Mouse (Mus musculus) natural killer cell, adult 2 months (primary cell): ENCODE data around the gene Mtg2.

Experiments used
- DNase-seq, 2 experiments: peaks; one replicate each; pipeline ENCODE4 v3.0.0; 2022; ENCODE audit warnings: low spot score in 2 of 2

Gene Mtg2

DNA sequence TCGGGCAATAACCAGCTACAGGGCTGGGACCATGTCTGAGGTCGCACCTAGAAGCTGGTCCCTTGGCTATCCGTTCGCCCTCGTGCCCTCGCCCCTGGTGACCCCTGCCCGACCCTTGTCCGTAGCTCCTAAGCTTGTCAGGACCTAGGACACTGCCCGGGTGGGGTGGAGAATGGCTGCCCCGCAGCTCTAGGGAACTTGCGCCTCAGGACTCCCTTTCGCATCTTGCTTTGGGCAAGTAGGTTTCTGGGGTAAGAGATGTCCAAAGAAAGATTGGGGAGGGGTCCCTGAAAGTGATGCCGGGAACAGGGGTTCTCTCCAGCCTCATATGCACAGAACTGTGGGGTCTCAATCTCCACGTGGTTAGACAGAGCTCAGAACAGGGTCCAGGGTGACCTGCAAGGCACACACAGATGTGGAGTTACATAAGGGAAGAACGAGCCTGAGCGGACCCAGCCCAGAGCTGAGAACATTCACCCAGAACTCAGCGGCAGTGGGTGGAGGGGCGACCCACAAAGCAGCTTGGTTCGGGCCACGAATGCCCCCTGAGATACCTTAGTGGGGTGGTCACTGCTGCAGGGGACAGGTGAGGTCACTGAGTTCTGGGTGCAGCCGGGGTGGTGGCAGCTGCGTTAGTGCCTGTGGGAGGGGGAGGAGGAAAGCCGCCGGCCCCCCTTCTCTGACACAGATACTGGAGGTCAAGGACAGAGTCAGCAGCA is 34.4 kb downstream of the Mtg2 start:
- no peak for DNase-seq

DNA sequence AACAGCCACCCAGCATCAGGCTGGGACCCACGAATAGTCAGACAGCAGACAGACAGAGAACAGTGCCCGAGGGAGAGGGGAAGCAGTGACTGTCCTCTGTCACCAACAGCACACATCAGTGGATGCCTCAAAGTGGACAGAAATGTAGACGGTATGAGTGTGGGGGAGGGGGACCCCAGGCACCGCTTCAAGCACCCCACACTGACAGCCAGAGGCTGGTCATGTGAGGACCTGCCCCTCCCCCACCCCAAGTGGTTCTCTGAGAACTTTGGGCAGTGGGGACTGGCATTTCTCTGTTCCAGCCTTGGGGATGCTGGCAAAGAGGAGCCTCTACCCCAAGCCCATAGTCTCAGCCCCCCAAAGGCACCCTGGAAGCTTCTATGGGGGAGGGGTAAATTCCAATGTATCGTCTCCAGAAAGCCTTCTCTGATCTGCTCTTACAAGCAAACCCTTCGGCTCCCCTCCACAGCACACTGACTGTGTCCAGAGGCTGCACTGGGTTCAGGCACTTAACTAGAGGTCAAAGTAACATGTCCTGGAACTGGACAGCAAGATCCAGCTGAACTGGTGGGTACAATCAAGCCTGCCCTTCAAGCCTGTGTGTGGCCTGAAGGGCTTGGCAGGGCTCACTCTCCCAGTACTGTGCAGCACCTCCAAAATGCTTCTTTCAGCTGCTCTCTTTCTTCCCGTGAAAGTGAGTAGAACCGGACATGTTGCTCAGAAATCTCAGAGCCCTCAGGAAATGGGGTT is 35.2 kb downstream of the Mtg2 start:
- DNase-seq = no peak

DNA sequence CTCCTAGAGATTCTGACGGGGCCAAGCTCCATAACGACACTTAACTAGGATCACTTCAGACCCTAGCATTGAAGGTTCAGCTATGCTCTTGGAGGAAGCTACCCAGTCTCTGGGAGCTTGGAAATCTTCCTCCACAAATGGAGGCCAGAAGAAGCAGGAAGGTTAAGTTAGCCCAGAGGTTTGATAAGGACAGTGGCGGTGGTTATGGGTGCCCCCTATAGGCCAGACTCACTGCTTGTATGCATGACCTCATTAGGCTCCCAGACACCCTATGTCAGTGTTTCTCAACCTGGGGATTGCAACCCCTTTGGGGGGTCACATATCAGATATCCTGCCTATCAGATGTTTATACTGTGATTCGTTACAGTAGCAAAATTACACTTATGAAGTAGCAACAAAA is 36.7 kb downstream of the Mtg2 start:
- no peak for DNase-seq

DNA sequence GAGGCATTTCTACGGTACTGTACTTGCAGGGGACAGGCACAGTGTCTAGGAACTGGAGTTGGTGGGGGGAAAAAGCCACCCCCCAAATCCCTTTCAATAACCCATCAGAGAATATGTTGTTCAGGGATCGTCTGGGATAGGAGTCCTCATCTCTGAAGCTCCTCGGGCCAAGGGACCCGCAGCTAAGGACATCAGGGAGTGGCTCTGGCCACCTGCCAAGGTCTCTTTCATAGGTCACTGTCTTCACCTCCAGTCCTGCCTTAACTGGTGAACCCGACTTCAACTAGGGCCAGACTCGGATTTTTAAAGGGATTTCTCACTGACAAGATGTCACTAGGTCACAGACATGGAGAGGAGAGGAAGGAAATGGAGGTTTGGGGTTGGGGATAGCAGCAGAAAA is 37.9 kb downstream of the Mtg2 start:
- no peak for DNase-seq

DNA sequence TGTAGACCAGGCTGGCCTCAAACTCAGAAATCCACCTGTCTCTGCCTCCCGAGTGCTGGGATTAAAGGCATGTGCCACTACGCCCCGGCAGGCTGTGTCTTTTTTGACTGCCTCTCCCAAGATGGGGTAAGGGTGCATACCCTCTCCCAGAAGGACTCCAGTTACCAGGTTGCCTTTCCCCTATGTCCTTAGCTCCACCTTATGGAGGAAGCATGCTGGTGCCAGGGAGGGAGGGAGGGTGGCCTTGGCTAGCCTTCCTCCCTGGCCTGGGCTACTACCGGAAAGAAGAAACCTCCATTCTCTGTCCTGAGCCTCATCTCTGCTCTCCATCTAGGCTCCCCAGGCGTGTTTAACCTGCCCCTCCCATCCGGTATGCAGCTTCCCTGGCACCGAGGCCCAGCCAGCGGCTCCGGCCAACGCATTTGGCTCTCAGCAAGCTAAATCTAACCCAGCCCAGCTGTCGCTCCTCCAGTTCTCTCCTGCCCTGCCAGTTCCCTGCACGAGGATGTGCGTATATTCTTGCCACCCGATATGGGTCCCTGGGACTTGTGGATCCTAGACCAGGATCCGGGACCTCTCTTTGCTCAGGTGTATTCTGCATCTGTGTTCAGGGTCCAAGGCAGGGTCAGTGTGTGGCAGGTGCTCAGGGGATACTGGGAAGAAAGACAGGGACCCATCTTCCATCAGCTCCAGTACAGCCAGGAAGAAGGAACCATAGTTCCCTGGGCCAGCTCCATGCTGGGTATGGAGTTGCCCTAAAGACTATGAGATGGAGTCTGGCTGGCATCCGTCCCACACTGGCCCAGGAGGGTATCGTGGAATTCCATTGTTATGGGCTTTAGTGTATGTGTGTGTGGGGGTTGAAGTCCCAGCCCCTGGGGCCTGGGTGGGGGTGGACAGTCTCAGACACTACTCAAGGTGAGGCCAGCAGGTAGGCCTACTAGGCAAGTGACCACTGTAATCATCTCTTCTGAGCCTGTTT is 43.8 kb downstream of the Mtg2 start:
- DNase-seq = no peak

DNA sequence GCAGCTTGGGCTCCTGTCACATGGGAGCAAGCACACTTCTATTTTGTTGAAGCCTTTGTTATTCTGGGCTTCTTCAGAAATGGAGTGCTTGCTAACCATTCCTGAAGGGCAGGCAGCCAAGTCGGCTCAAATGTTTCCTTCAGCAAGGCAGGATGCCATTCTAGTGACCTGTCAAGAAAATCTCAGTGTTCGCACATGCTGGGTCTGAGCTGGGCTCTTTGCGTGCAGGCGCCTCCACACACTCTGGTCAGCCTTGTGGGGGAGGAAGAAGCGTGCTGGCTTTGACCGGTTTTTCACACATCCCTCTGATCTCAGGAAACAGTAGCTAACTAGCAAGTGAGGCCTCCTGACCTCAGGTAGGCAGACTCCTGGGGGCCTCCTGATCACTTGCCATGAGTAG is 44.9 kb downstream of the Mtg2 start:
- peak; percentile 18 to 39 for DNase-seq

DNA sequence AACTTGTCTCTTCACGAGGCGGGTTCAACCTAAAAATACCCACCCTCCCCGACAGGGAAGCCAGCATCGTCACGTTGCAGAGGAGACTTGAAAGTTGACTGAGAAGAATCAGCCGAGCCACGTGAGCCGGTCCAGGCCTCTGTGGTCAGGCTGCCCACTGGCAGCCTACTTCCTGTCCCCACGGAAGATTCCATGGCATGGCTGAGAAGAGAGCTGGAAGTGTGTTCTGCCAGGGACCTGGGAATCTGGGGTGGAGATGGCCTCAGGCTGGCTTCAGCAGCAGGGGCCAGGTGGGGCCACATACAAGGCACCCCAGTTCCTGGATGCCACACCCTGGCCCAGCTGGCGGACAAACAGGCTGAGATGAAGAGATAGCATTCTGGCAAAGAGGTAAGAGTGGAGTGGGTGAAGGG is 45.7 kb downstream of the Mtg2 start:
- DNase-seq = no peak

DNA sequence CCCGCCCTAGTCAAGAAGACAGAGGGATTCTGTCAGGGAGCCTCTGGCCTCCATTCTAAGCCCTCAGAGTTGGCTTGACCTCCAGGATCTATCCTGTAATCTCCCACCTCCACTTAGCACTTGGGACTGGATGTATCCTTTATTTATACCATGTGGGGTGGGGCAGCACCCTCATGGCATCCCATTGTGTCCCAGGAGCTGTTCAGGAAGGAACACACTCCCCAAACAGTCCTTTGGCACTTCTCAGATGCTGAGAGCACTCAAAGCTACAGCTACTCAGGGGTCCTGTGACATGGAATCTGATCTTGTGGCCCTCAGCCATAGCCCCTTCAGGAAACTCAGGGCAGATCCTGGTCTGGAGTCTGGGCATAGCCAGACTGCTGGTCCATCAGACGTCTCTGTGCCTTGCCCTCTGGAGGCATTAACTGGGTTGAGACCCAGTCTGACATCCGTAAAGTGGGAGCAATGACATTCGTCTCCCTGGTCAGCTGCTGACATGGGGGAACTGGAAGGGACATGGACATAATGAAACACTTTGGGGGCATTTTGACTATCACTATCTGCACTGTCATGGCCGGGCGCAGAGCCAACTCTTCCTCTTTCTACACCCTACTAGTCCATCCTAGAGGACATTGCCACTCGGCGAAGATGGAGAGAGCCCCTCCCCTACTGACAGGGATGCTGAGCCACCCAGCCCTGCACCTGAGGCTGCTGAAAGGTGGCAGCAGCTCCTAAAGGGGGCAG is 46.5 kb downstream of the Mtg2 start:
- no peak for DNase-seq

DNA sequence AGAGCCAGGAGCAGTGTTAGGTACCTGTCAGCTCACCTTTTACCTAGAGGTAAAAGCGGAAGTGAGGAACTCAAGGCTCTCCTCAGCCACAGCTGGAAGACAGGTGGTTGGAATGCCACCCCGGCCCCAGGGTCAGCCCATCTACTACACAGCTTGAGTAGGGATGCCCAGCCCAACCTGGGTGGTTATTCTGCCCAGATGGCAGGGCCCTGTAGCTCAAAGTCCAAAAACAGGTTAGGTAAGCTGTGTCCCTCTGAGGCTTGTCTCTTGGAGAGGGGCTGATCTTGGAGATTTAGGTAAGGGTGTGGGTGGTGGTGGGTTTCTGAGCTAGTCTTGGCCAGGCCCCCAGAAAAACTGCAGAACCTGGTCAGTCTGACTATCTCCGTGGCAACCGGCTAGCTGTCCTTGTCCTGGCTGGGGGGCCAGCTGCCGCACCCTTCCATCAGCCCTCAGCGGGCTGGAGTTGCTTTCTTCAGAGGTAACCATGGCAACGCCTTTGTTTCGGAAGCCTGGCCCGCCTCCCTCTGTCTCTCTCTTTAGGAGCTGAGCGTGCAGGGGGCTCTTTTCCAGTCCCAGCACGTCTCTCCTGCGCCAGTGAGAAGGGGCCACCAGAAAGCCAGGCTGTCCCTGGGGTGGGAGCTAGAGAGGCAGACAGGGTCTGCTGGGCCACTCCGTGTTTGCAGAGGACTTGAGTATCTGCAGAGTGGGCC is 47.3 kb downstream of the Mtg2 start:
- DNase-seq = no peak

DNA sequence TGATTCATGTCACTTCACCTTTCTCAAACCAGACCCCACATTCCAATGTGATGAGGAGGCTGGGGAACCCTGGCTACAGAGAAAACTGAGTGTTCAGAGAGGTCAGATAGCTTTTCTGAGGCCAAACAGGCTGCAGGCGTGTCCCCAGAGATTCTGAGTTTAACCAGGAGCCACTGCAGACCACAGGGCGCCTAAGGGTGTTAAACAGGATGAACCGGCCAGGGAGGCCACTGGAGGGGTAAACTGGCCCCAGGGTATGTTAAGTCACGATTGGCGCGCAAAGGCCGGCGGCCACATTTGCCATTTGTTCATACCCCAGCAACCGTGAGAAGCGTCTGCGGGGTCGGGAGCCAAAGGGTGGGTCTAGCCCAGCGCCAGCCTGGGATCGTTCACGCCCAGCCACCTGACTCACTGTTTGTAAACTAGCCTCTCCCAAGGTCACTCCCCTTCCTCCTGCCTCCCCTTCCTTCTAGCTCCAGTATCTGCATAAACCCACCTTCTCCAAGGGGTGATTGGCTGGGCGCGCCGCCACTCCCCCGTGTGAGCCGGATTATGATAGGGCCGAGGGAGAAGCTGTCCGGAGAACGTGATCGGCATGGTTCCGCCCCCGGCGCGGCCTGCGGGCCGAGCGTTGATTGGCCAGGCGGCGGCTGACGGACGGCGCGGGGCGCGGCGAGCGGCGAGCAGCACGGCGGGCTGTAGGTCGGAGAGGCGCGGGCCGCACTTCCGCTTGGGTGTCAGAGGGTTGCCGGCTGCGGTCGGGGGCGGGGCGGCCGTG is 48.5 kb downstream of the Mtg2 start, which contains the start of gene Osbpl2:
Gene Osbpl2 (plus strand): TSS at position 646 of the 778 bp plus-strand sequence.
- DNase-seq = peak; percentile 97 to 98

DNA sequence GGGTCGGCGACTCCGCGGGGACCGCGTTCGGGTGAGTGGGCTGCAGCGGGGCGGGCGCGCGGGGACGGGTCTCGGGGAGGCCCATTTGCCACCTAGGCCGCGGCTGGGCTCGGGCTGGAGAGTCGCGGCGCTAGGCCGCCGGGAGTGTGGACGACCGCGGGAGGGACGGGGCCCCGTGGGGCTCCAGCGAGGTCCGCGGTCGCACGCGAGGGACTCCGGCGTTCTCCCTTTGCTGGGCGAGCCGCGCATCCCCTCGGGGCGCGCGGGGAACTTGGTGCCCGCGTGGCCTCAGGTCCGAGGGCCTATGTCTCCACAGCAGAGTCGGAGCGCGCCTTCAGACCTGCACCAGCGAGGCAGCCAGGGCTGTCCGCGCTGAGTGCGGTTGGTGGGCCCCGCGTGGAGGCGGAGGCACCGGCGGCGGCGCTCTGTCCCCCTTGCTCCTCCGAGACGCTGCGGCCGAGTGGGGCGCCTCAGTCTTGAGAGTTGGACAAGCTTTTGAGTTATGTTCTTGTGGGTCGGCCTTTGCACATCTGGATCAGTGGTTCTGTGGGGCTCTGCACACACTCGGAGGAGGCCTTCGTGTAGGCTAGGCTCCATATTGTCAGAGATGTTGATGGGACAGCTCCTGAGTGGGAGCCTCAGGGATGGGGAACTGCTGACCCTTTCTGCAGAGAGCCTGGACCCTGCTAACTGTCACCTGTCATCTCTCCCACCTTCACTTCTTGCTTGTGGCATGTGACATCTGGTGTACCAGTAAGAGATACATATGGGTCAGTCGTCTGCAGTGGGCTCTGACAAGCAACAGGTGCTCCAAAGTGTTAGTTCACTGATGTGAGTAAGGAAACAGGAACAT is 49.3 kb downstream of the Mtg2 start:
- DNase-seq = peak; percentile 10 to 26

DNA sequence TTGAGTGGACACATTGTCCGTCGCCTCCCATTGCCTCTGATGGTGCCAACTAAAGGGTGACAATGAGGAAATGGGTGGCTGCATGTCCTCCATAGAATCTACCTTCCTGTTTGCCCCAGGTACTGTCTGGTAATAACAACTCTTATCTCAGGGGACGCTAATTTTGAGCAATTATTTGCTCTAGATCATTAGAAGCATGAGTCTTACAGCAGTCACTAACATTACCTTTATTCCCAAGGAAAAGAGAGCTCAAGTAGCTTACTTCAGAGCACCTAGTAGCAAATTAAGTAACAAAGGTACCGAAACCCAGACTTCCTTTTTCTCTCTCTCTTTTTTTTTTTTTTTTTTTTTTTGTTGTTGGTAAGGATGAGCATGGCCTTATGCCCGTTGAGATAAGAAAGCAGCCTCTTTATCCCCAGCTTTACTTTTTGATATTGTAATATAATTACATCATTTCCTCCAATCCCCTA is 49.9 kb downstream of the Mtg2 start:
- DNase-seq = no peak

DNA sequence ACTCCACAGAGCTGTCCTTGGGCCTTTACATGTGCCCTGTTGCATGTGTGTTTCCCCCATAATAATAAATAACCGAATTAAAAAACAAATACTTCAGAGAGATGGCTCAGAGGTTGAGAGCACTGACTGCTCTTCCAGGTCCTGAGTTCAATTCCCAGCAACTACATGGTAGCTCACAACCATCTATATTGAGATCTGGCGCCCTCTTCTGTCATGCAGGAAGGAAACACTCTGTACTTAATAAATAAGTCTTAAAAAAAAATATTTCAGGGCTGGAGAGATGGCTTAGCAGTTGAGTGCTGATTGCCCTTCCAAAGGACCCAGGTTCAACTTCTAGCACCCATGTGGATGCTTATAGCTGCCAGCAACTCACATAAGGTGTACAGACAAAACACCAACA is 53.8 kb downstream of the Mtg2 start:
- DNase-seq = no peak

DNA sequence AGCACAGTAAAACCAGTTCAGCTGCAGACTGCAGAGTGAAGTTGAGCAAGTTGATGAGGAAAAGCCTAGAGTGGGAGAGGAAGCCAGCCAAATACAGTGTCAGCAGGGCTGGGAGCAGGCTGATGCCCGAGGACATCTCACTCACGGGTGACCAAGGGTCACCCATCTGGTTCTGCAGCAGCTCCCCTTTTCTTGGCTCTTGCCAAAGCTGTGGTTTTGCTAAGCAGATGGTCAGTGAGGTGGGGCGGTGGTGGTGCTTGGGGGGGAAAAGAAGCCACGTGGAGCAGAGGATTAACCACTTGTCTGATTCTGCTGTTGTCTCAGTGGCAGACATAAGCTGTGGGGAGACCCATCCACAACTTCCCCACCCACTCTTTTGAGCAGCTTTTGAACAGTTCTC is 55.8 kb downstream of the Mtg2 start:
- no peak for DNase-seq

DNA sequence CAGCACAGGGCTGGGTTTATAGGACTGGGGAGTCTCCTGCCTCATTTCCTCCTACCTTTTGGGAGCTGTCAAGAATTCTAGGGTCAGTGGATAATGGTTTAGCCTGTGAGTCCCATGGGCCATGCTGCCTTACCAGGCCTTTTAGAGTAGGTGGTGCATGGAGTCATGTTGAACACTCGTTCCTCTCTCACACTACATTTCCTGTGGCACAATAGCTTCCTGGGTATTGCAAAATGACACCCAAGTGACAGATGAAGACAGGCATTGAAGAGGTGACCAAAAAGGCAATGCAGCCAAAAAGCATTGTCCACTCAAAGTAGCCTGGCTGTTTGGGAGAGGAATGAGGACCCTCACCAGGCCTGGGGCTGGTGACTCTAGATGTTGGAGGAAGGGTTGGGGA is 57.3 kb downstream of the Mtg2 start:
- no peak for DNase-seq

DNA sequence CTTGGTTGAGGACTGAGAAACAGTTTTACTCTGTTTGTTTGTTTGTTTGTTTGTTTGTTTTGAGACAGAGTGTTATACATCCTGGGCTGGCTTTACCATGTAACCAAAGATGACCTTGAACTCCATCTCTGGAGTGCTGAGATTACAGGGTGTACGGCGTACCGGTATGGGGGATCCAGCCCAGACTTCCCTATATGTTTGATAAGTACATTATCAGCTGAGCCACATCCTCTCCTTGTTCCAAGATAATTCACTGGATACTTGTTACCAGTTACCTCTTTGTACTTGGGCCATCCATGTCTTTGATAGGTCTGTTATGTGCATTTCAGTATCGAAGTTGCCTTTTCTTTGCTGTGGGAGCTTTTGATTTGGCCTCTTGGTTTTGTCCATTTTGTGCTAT is 62.8 kb downstream of the Mtg2 start:
- DNase-seq = no peak

DNA sequence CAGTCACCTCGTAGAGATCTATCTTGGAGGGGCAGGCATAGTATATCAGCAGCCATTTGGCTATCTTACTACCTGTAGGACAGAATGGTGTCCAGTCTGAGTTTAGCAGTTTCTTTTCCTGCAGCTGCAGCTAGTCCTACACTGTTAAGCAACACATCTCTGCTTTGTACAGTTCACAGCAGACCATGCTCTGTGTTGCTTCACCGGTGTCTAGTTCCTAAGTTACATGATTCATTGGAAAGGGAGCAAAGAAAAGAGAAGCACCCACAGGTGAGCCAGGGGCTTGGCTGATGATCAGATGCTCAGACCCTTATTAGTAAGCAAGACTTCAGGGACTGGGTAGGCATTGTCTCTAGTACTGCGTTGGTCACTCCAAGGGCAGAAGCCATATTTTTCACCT is 63.5 kb downstream of the Mtg2 start:
- DNase-seq = no peak

DNA sequence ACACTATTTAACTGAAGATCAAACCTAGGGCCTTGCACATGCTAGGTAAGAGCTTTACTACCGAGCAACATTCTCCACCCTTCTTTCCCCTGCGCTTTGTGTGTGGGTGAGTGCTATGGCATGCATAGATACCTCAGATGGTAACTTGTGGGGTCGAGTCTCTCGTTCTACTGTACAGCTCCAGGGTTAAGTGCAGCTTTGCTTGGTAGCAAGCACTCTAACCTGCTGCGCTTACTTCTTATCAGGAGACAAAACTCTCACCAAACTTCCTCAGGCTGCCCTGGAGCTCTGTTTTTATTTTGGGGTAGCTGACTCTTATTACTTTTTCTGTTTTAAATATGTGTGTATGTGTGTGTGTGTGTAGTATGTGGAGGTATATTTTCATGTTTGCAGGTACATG is 65.0 kb downstream of the Mtg2 start:
- DNase-seq = no peak
